In genomic region chr16:32098897-32099637, GRCm38 (mm10) we compare ENCODE assay signal across 8 mouse cellular contexts. TPM values are rescaled to one million over a fixed set of nuclear protein-coding genes. Genes with fewer than 3 reads are reported as not detected.
A peak's percentile ranks its signal among the peaks of the same experiment; 100 is the strongest.
DNase-seq lines count a peak whose midpoint lies in the region; ATAC-seq and TF ChIP-seq lines count a peak whose summit lies in the region.

No protein-coding gene starts in this region.

- H3K27ac ChIP-seq in heart, embryonic 11.5 days (ENCODE audit: low read depth, low read length): peak overlapping the region; percentile 85
- peak overlapping the region; percentile 85 for H3K27ac ChIP-seq in heart, embryonic 16.5 days (ENCODE audit: low read length)

- H3K36me3 ChIP-seq in heart, embryonic 11.5 days (ENCODE audit: control insufficient read depth, insufficient read depth, low read length): peaks cover 9% of the 10 kb centered on the region
- peaks cover 31% of the 10 kb centered on the region for H3K36me3 ChIP-seq in G1E (replicated peaks)
- peaks cover 12% of the 10 kb centered on the region for H3K36me3 ChIP-seq in heart, embryonic 16.5 days (ENCODE audit: control insufficient read depth, insufficient read depth)

- H3K9ac ChIP-seq in heart, embryonic 11.5 days (ENCODE audit: low read depth, low read length): peak overlapping the region; percentile 91
- peak overlapping the region; percentile 89 for H3K9ac ChIP-seq in heart, embryonic 16.5 days (ENCODE audit: low read length)

- H3K4me3 ChIP-seq in heart, embryonic 11.5 days (ENCODE audit: low read depth, low read length): peak overlapping the region; percentile 94
- peak overlapping the region; percentile 96 for H3K4me3 ChIP-seq in G1E (ENCODE audit: low read depth, low read length)
- peak overlapping the region; percentile 80 for H3K4me3 ChIP-seq in heart, embryonic 16.5 days (ENCODE audit: low read length)

- no peak for DNase-seq in heart, adult 18-20 months
- no peak for DNase-seq in G1E (ENCODE audit: low spot score)
- peak; percentile 71 for DNase-seq in thymus, postnatal 4 days
- no peak for DNase-seq in gastrocnemius, postnatal 14 days

- peak; percentile 71; the same call in 1 of the 2 replicates for ATAC-seq in heart, embryonic 11.5 days (replicated peaks; ENCODE audit: insufficient number of reproducible peaks, low FRiP score, low TSS enrichment)
- no peak for ATAC-seq in G1E (ENCODE audit: extremely low read depth, insufficient number of reproducible peaks, low FRiP score, poor library complexity, severe bottlenecking)
- ATAC-seq in heart, embryonic 16.5 days (replicated peaks; ENCODE audit: extremely low read depth, insufficient read depth, low FRiP score): peak; percentile 76
- peak; percentile 17; the same call in 1 of the 2 replicates for ATAC-seq in megakaryocyte, adult 5-6 weeks (ENCODE audit: poor library complexity, severe bottlenecking)
- no peak for ATAC-seq in activated CD4-positive, CD25-positive, alpha-beta regulatory T cell, adult 4 months

- under 1% methylated on average over 39 of the region's 39 CpGs for WGBS in heart, embryonic 11.5 days (ENCODE audit: insufficient replicate concordance)
- WGBS in heart, embryonic 16.5 days: under 1% methylated on average over 39 of the region's 39 CpGs

- TF ChIP-seq CTCF in G1E (IDR thresholded peaks at IDR 0.05; ENCODE audit: low read depth, low read length): no peak

- H3K4me1 ChIP-seq in heart, embryonic 11.5 days (ENCODE audit: control insufficient read depth, insufficient read depth, low read length): peaks cover 6% of the 10 kb centered on the region; the same call in 1 of the 2 replicates
- H3K4me1 ChIP-seq in G1E (ENCODE audit: insufficient read depth, low read depth, low read length): peaks cover 20% of the 10 kb centered on the region
- peaks cover 13% of the 10 kb centered on the region for H3K4me1 ChIP-seq in heart, embryonic 16.5 days (ENCODE audit: control insufficient read depth, insufficient read depth, low read length)

- H3K4me2 ChIP-seq in heart, embryonic 11.5 days: peak overlapping the region; percentile 90
- H3K4me2 ChIP-seq in heart, embryonic 16.5 days (ENCODE audit: low read depth, low read length): peak overlapping the region; percentile 77

- H3K9me3 ChIP-seq in heart, embryonic 11.5 days (replicated peaks; ENCODE audit: control insufficient read depth, low read length): no peaks in the 10 kb centered on the region
- H3K9me3 ChIP-seq in G1E (replicated peaks): no peaks in the 10 kb centered on the region
- no peaks in the 10 kb centered on the region for H3K9me3 ChIP-seq in heart, embryonic 16.5 days (replicated peaks; ENCODE audit: control insufficient read depth, low read length)

- H3K27me3 ChIP-seq in heart, embryonic 11.5 days (ENCODE audit: control insufficient read depth, insufficient read depth, low read length): no peaks in the 10 kb centered on the region
- no peaks in the 10 kb centered on the region for H3K27me3 ChIP-seq in G1E (ENCODE audit: insufficient read depth, low read length)
- H3K27me3 ChIP-seq in heart, embryonic 16.5 days (ENCODE audit: control insufficient read depth, insufficient read depth, low read length): no peaks in the 10 kb centered on the region

- intact Hi-C loops in gastrocnemius, postnatal 14 days (cut with DNase I; ENCODE audit: low total_unique reads): no loop called here

RNA-seq across cellular contexts. Expression of gene Pigx, which starts 0.5 kb away (rescaled TPM):
- 86.3 and 91.7 TPM in 2 replicates for polyA plus RNA-seq in heart, embryonic 11.5 days (2014; fragmentation: Nextera tagmentation; extraction: Ambion mirVana)
- total RNA-seq in heart, adult 18-20 months (2021): 10 to 100 TPM; 16.7 to 16.9 TPM
- total RNA-seq in G1E (2014; fragmentation: Nextera tagmentation): 29.9 and 38.5 TPM in 2 replicates
- 35.6 and 38.9 TPM in 2 replicates for total RNA-seq in G1E (2017)
- 16.7 and 19.2 TPM in 2 replicates for polyA plus RNA-seq in G1E (2012)
- polyA plus RNA-seq in heart, embryonic 16.5 days (2015; fragmentation: Nextera tagmentation; extraction: Ambion mirVana): 63.6 and 73.0 TPM in 2 replicates
- 84.8 and 109 TPM in 2 replicates for total RNA-seq in megakaryocyte, adult 5-6 weeks (2015)
- 33.2 and 38.3 TPM in 2 replicates for total RNA-seq in megakaryocyte, adult 5-6 weeks (2017)
- 10 to 100 TPM; 12.3 to 12.9 TPM for total RNA-seq in gastrocnemius, postnatal 14 days (2021)
- polyA plus RNA-seq in activated CD4-positive, CD25-positive, alpha-beta regulatory T cell, adult 4 months (2017; shearing (Covaris generic)): 100 to 1,000 TPM; 138 to 151 TPM

RNA-seq across cellular contexts. Expression of gene Cep19, which starts 0.5 kb away (rescaled TPM):
- 22.0 and 24.4 TPM in 2 replicates for polyA plus RNA-seq in heart, embryonic 11.5 days (2014; fragmentation: Nextera tagmentation; extraction: Ambion mirVana)
- 10 to 100 TPM; 10.1 to 10.4 TPM for total RNA-seq in heart, adult 18-20 months (2021)
- total RNA-seq in G1E (2014; fragmentation: Nextera tagmentation): 9.3 and 12.4 TPM in 2 replicates
- 21.5 and 25.1 TPM in 2 replicates for total RNA-seq in G1E (2017)
- polyA plus RNA-seq in G1E (2012): 3.7 and 4.6 TPM in 2 replicates
- polyA plus RNA-seq in heart, embryonic 16.5 days (2015; fragmentation: Nextera tagmentation; extraction: Ambion mirVana): 21.7 and 26.3 TPM in 2 replicates
- total RNA-seq in megakaryocyte, adult 5-6 weeks (2015): 24.0 and 27.4 TPM in 2 replicates
- 36.6 and 44.3 TPM in 2 replicates for total RNA-seq in megakaryocyte, adult 5-6 weeks (2017)
- 1 to 10 TPM; 6.1 to 7.6 TPM for total RNA-seq in gastrocnemius, postnatal 14 days (2021)
- polyA plus RNA-seq in activated CD4-positive, CD25-positive, alpha-beta regulatory T cell, adult 4 months (2017; shearing (Covaris generic)): 10 to 100 TPM; 35.3 to 39.2 TPM

RNA-seq across cellular contexts. Expression of gene Pak2, which starts 19.9 kb away (rescaled TPM):
- 33.9 and 37.5 TPM in 2 replicates for polyA plus RNA-seq in heart, embryonic 11.5 days (2014; fragmentation: Nextera tagmentation; extraction: Ambion mirVana)
- total RNA-seq in heart, adult 18-20 months (2021): 10 to 100 TPM; 26.5 to 27.1 TPM
- total RNA-seq in G1E (2014; fragmentation: Nextera tagmentation): 59.0 and 63.4 TPM in 2 replicates
- 38.5 and 45.6 TPM in 2 replicates for total RNA-seq in G1E (2017)
- 37.6 and 44.5 TPM in 2 replicates for polyA plus RNA-seq in G1E (2012)
- 23.9 and 26.5 TPM in 2 replicates for polyA plus RNA-seq in heart, embryonic 16.5 days (2015; fragmentation: Nextera tagmentation; extraction: Ambion mirVana)
- total RNA-seq in megakaryocyte, adult 5-6 weeks (2015): 78.8 and 81.9 TPM in 2 replicates
- total RNA-seq in megakaryocyte, adult 5-6 weeks (2017): 78.5 and 88.8 TPM in 2 replicates
- 10 to 100 TPM; 18.9 to 19.7 TPM for total RNA-seq in gastrocnemius, postnatal 14 days (2021)
- 10 to 100 TPM; 67.6 to 72.8 TPM for polyA plus RNA-seq in activated CD4-positive, CD25-positive, alpha-beta regulatory T cell, adult 4 months (2017; shearing (Covaris generic))

Comparison
In these comparisons a context has a peak if more than half of its experiments do, and no peak if none do; other contexts are left out.
1. ATAC-seq: peak in heart, embryonic 11.5 days (single experiment), heart, embryonic 16.5 days (single experiment) and megakaryocyte, adult 5-6 weeks (single experiment); none in G1E (single experiment) and activated CD4-positive, CD25-positive, alpha-beta regulatory T cell, adult 4 months (single experiment).
2. Peak in every context shown above with its lines, with median percentiles within 50 percentile points of each other: H3K4me3 ChIP-seq.